Mouse (Mus musculus): ENCODE measurements around the gene Eogt. TPM values are rescaled to one million over a fixed set of nuclear protein-coding genes. Genes with fewer than 3 reads are reported as not detected.

Eogt gene
- polyA plus RNA-seq (2015; fragmentation: Nextera tagmentation; extraction: Ambion mirVana), result 1.0 and 1.8 TPM in 2 replicates

DNA sequence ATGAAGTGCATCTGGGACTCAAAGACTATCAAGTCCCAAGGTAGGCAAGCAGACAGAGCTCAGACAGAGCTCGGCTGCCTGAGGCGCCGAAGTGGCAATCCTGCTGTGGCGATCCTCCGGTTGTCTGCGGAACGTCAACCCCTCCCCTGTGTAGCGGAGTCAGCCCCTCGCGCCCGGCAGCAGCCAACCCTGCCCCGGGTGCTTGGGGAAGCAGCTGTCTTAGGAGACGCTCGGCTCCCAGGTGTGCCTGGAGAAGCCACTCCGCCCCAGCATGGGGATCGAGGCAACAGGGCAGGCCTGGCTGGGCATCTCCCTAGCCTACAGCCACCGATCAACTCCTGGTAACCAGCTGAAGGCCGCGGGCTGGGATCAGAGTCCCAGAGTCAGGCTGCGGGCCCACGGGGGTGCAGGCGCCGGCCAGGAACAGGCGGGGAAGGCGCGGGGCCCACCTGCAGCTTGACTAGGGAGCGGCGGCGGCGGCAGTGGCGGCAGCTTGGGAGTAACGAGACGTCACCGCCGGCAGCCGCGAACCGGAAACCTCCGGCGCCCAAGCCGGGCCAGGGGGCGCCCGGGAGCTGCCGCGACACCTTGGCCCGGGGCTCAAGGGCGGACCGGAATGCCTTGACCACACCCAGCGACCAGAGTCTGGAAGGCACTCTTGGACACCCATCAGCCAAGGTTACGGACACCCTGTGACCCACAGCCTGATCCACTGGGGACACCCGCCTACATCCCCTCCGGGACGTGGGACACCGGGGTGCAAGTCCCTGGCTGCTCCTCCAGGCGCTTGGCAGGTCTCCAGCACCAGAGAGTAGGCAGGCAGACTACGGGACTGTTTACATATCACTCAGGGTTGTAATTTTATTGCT lies at the start of gene Eogt:
Gene Eogt (minus strand): TSS at position 800 of the 869 bp plus-strand sequence.
- TF ChIP-seq CTCF (IDR thresholded peaks at IDR 0.05; ENCODE audit: low read depth) (peak; percentile 68), EP300 (IDR thresholded peaks at IDR 0.05; ENCODE audit: low read depth) (no peak)
- peak; percentile 83 for DNase-seq
- peak within 1 kb of the TSS; percentile 78 for H3K4me3 ChIP-seq (ENCODE audit: low read depth, low read length)
- H3K4me1 ChIP-seq (ENCODE audit: insufficient read depth), result peaks cover 18% of the 10 kb centered on the region
- no peaks in the 10 kb centered on the region for H3K27me3 ChIP-seq (ENCODE audit: insufficient read depth, low read length)
- peaks cover 8% of the 10 kb centered on the region; the same call in 1 of the 2 replicates for H3K36me3 ChIP-seq (replicated peaks; ENCODE audit: insufficient read depth, low read length)
- H3K9ac ChIP-seq (replicated peaks), result peak within 1 kb of the TSS; percentile 94
- peak within 1 kb of the TSS; percentile 80 for H3K27ac ChIP-seq (ENCODE audit: low read depth)
- H3K9me3 ChIP-seq (ENCODE audit: low read length), result no peaks in the 10 kb centered on the region
- peak; percentile 81 for ATAC-seq
- WGBS (ENCODE audit: insufficient replicate concordance), result 1% methylated on average over 56 of the region's 56 CpGs
- peak within 1 kb of the TSS; percentile 99 for H3K4me2 ChIP-seq (ENCODE audit: low read depth, low read length)

DNA sequence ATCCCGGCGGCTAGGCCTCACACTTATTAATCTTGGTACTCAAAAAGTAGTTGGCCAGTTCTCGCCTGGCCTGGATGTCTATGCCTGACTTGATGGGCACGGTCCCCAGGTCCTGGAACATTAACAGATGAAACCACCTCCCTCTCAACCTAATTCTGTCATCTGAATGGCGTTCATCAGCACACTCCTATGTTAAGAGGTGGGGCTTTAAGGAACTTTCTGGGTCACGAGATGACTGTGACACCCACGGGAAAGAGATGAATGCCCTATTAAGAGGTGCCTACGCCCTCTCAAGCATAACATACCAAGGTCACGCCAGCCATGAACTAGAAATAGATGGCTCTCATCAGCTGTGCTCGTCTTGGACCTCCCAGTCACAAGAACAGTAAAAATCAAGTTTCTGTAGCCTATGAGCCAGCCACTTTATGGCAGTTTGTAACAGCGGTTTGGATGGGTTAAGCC lies 30.4 kb upstream of the Eogt start:
- Histone ChIP-seq H3K4me2 (ENCODE audit: low read depth, low read length) (peak overlapping the region; percentile 73), H3K4me3 (ENCODE audit: low read depth, low read length) (peak overlapping the region; percentile 96), H3K9ac (replicated peaks) (peak overlapping the region; percentile 97), H3K27ac (ENCODE audit: low read depth) (peak overlapping the region; percentile 98), H3K27me3 (ENCODE audit: insufficient read depth, low read length) (no peaks in the 10 kb centered on the region), H3K36me3 (replicated peaks; ENCODE audit: insufficient read depth, low read length) (peaks cover 7% of the 10 kb centered on the region; the same call in 1 of the 2 replicates), H3K9me3 (ENCODE audit: low read length) (no peaks in the 10 kb centered on the region), H3K4me1 (ENCODE audit: insufficient read depth) (peaks cover 18% of the 10 kb centered on the region)
- TF ChIP-seq EP300 (IDR thresholded peaks at IDR 0.05; ENCODE audit: low read depth), result no peak
- TF ChIP-seq CTCF (IDR thresholded peaks at IDR 0.05; ENCODE audit: low read depth), result no peak
- WGBS (ENCODE audit: insufficient replicate concordance), result 14% methylated on average over 11 of the region's 11 CpGs
- DNase-seq (no peak), ATAC-seq (peak; percentile 61)

DNA sequence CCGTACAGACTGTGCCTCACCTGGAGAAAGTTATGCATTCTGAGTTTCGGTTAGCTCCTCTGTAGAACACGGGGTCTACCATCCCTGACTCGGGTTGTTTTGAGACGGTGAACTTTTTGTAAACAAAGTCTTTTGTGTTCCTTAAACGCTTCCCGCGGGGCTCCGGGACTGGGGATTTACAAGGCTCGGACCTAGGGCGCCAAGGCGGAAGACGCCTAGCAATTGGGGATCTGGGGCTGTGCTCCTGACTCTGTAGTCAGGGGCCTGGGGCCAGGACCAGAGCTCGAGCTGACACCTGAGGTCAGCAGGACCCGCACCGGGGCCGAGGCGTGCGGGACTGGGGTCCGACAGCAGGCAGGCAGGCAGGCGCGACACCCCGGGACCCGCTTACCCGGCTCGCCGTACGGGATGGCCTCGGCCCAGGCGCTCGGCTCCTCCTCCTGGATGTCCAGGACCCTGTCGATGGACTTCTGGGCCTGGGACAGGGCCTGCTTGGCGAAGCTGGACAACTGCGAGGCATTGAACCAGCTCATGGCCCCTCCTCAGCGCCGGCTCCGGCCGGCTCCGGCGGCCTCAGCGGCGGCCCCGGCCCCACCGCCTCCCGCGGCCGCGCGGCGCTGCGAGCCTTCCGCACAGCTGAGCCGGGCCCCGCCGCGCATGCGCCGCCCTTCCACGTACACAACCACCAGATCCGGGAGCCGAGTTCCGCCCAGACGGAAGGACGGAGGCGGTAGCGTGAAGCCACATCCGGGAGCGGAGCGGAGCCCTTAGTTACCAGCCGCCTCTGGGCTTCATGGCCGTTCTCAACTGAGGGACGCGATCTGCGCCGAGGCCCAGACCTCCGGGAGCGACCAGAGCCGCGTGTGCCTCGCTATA lies 29.7 kb upstream of the Eogt start, which contains the start of gene Tmf1:
Gene Tmf1 (minus strand): TSS at position 632 of the 876 bp plus-strand sequence.
- no peak for TF ChIP-seq CTCF (IDR thresholded peaks at IDR 0.05; ENCODE audit: low read depth)
- TF ChIP-seq EP300 (IDR thresholded peaks at IDR 0.05; ENCODE audit: low read depth), result no peak
- Histone ChIP-seq H3K4me1 (ENCODE audit: insufficient read depth) (peaks cover 18% of the 10 kb centered on the region), H3K9me3 (ENCODE audit: low read length) (no peaks in the 10 kb centered on the region), H3K27me3 (ENCODE audit: insufficient read depth, low read length) (no peaks in the 10 kb centered on the region), H3K9ac (replicated peaks) (peak within 1 kb of the TSS; percentile 97), H3K36me3 (replicated peaks; ENCODE audit: insufficient read depth, low read length) (0 out of 2 replicates have a peak, but pooled peaks cover 7% of the 10 kb centered on the region), H3K27ac (ENCODE audit: low read depth) (peak within 1 kb of the TSS; percentile 98), H3K4me2 (ENCODE audit: low read depth, low read length) (peak within 1 kb of the TSS; percentile 73), H3K4me3 (ENCODE audit: low read depth, low read length) (peak within 1 kb of the TSS; percentile 96)
- WGBS (ENCODE audit: insufficient replicate concordance), result under 1% methylated on average over 74 of the region's 80 CpGs
- ATAC-seq (peak; percentile 97), DNase-seq (peak; percentile 97)

DNA sequence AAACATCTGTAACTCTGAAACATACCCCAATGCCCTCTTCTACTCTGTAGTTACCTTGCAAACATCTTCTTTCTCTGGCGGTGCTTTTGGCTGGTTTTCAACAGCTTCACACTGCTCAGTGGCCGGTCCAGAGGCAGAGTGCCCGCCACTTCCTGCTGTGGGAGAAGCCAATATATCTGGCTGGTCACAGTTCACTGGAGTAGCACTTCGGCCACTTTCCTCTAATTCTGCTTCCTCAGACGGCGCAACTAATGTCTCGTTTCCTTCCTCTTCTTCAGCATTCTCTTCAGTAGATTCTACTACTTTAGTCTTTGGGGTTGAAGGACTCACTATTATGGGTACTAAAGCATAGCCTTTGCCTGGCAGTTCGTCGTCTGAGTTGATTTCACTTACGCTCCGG lies 26.7 kb upstream of the Eogt start:
- no peaks in the 10 kb centered on the region for H3K9me3 ChIP-seq (ENCODE audit: low read length)
- WGBS (ENCODE audit: insufficient replicate concordance), result 41% methylated on average over 11 of the region's 11 CpGs
- H3K4me3 ChIP-seq (ENCODE audit: low read depth, low read length), result no peak overlapping the region

GRCm38 (mm10) chr6:97150156-97150555 lies 1.2 kb upstream of the Eogt start:
- Histone ChIP-seq H3K4me3 (ENCODE audit: low read depth, low read length) (no peak overlapping the region), H3K36me3 (replicated peaks; ENCODE audit: insufficient read depth, low read length) (peaks cover 5% of the 10 kb centered on the region; the same call in 1 of the 2 replicates), H3K4me2 (ENCODE audit: low read depth, low read length) (no peak overlapping the region), H3K27ac (ENCODE audit: low read depth) (no peak overlapping the region), H3K9ac (replicated peaks) (no peak overlapping the region), H3K9me3 (ENCODE audit: low read length) (no peaks in the 10 kb centered on the region), H3K4me1 (ENCODE audit: insufficient read depth) (peaks cover 18% of the 10 kb centered on the region), H3K27me3 (ENCODE audit: insufficient read depth, low read length) (no peaks in the 10 kb centered on the region)
- ATAC-seq (no peak), DNase-seq (no peak)
- peak; percentile 38 for TF ChIP-seq CTCF (IDR thresholded peaks at IDR 0.05; ENCODE audit: low read depth)
- TF ChIP-seq EP300 (IDR thresholded peaks at IDR 0.05; ENCODE audit: low read depth), result no peak
- WGBS (ENCODE audit: insufficient replicate concordance), result 76% methylated on average over 6 of the region's 6 CpGs

More for the DNA sequence above, 26.7 kb upstream of the Eogt start:
- Histone ChIP-seq H3K4me1 (ENCODE audit: insufficient read depth) (peaks cover 18% of the 10 kb centered on the region), H3K4me2 (ENCODE audit: low read depth, low read length) (peak overlapping the region; percentile 38), H3K27me3 (ENCODE audit: insufficient read depth, low read length) (no peaks in the 10 kb centered on the region), H3K36me3 (replicated peaks; ENCODE audit: insufficient read depth, low read length) (peaks cover 24% of the 10 kb centered on the region), H3K9ac (replicated peaks) (no peak overlapping the region), H3K27ac (ENCODE audit: low read depth) (no peak overlapping the region)
- no peak for ATAC-seq
- peak; percentile 22 for DNase-seq
- no peak for TF ChIP-seq CTCF (IDR thresholded peaks at IDR 0.05; ENCODE audit: low read depth)
- TF ChIP-seq EP300 (IDR thresholded peaks at IDR 0.05; ENCODE audit: low read depth), result no peak

Measured in liver, postnatal 0 days (tissue).